Mouse (Mus musculus): ENCODE data around the gene Tnrc18. TPM values are rescaled to one million over a fixed set of nuclear protein-coding genes. Genes with fewer than 3 reads are reported as not detected.

The Tnrc18 gene
- 19.7 and 23.8 TPM in 2 replicates for polyA plus RNA-seq (2015; fragmentation: Nextera tagmentation; extraction: Ambion mirVana)

DNA sequence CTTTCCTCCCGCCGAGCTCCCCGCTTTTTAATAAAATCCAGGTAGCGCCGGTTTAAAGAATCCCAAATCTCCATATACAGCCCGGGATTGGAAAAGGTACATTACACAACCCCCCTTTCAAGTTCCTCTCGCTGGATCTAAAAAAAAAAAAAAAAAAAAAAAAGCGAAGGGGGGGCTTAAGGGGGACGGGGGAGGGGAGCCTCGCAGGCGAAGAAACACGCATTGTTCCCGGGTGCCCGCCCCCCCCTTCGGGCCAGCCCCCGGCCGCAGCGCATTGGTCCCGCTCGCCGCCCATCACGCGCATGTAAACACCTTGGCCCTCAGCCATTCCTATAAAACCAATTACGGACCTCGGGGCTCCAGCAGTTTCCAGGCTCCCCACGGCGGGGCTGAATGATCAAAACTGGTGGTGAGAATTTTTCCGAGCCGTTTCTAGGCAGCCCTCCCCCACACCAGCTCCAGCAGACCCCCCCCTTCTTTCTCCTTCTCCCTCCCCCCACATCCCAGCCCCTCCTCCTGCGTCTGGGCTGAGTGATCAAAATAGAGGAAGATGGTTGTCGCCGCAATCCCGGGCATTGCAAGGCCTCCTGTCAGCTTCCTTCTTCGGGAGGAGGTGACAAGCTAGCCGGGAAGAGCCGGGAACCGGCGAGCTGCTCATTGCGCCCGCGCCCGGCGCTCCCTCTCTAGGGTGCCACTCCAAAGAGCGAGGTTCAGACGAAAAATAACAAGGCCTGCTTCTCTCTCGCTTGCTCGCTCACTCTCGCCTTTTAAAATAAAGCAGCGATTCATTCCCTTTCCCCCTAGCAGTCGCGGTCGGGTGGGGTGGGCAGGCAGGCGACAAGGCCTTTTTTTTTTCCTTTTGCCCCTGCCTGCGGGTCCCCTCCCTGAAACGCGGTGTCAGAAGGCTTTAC lies at the start of gene Tnrc18:
Gene Tnrc18 (minus strand): TSS at position 139 of the 911 bp plus-strand sequence.
- peak within 1 kb of the TSS; percentile 100 for H3K27ac ChIP-seq (ENCODE audit: low read depth, low read length)
- no peaks in the 10 kb centered on the region for H3K27me3 ChIP-seq (replicated peaks; ENCODE audit: control insufficient read depth, insufficient read depth, low read length)
- H3K4me3 ChIP-seq (ENCODE audit: low read length): peak within 1 kb of the TSS; percentile 92
- WGBS: under 1% methylated on average over 54 of the region's 56 CpGs
- no peaks in the 10 kb centered on the region for H3K9me3 ChIP-seq (ENCODE audit: control insufficient read depth, low read length)
- ATAC-seq: peak; percentile 74
- peaks cover 6% of the 10 kb centered on the region; the same call in 1 of the 2 replicates for H3K4me1 ChIP-seq (ENCODE audit: control insufficient read depth, insufficient read depth, low read depth, low read length)
- peak within 1 kb of the TSS; percentile 100 for H3K9ac ChIP-seq (ENCODE audit: low read depth, low read length)
- no peaks in the 10 kb centered on the region for H3K36me3 ChIP-seq (ENCODE audit: control insufficient read depth, insufficient read depth, low read length)
- H3K4me2 ChIP-seq (ENCODE audit: low read length): peak within 1 kb of the TSS; percentile 95

GRCm38 (mm10) chr5:142857763-142858229 lies 40.3 kb upstream of the Tnrc18 start:
- H3K4me1 ChIP-seq (ENCODE audit: control insufficient read depth, insufficient read depth, low read depth, low read length): no peaks in the 10 kb centered on the region; the same call in 1 of the 2 replicates
- peak overlapping the region; percentile 9; the same call in 1 of the 2 replicates for H3K4me2 ChIP-seq (ENCODE audit: low read length)
- no peaks in the 10 kb centered on the region for H3K27me3 ChIP-seq (replicated peaks; ENCODE audit: control insufficient read depth, insufficient read depth, low read length)
- no peak overlapping the region for H3K4me3 ChIP-seq (ENCODE audit: low read length)
- H3K27ac ChIP-seq (ENCODE audit: low read depth, low read length): peak overlapping the region; percentile 77
- peak; percentile 72 for ATAC-seq
- H3K9me3 ChIP-seq (ENCODE audit: control insufficient read depth, low read length): 0 out of 2 replicates have a peak, but pooled peaks cover 4% of the 10 kb centered on the region
- no peak overlapping the region for H3K9ac ChIP-seq (ENCODE audit: low read depth, low read length)
- H3K36me3 ChIP-seq (ENCODE audit: control insufficient read depth, insufficient read depth, low read length): no peaks in the 10 kb centered on the region
- WGBS: 27% methylated on average over 16 of the region's 16 CpGs

DNA sequence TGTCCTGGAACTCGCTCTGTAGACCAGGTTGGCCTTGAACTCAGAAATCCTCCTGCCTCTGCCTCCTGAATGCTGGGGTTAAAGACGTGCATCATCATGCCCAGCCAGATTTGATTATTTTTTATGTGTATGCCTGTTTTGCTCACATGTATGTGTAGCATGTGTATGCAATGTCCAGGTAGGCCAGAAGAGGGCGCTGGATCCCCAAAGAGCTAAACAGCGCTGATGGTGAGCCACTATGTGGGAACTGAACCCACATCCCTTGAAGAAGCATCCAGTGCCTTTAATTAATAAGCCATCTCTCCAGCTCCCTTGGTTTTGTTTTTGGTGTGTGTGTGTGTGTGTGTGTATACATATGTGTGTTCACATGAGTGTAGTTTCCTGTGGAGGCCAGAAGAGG lies 38.9 kb upstream of the Tnrc18 start:
- Histone ChIP-seq H3K4me3 (ENCODE audit: low read length) (no peak overlapping the region), H3K27ac (ENCODE audit: low read depth, low read length) (no peak overlapping the region), H3K4me2 (ENCODE audit: low read length) (no peak overlapping the region), H3K4me1 (ENCODE audit: control insufficient read depth, insufficient read depth, low read depth, low read length) (no peaks in the 10 kb centered on the region; the same call in 1 of the 2 replicates), H3K27me3 (replicated peaks; ENCODE audit: control insufficient read depth, insufficient read depth, low read length) (no peaks in the 10 kb centered on the region), H3K9me3 (ENCODE audit: control insufficient read depth, low read length) (0 out of 2 replicates have a peak, but pooled peaks cover 4% of the 10 kb centered on the region), H3K9ac (ENCODE audit: low read depth, low read length) (no peak overlapping the region), H3K36me3 (ENCODE audit: control insufficient read depth, insufficient read depth, low read length) (no peaks in the 10 kb centered on the region)
- WGBS: 73% methylated on average over 4 of the region's 4 CpGs
- no peak for ATAC-seq

DNA sequence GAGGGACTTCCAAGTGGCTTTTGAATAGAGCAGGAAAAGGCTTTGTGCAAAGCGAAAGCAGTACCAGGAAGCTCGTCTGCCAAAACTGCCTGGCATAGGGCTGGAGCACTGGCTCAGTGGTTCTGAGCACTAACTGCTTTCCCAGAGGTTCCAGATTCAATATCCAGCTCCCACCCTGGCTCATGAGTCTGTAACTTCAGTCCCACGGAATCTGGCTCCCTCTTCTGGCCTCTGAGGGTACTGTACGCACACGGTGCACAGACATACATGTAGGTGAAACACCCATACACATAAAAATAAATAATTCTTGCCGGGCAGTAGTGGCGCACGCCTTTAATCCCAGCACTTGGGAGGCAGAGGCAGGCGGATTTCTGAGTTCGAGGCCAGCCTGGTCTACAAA lies 37.4 kb upstream of the Tnrc18 start:
- H3K9me3 ChIP-seq (ENCODE audit: control insufficient read depth, low read length): 0 out of 2 replicates have a peak, but pooled peaks cover 4% of the 10 kb centered on the region

GRCm38 (mm10) chr5:142853585-142853984 lies 36.1 kb upstream of the Tnrc18 start:
- Histone ChIP-seq H3K27ac (ENCODE audit: low read depth, low read length) (no peak overlapping the region), H3K27me3 (replicated peaks; ENCODE audit: control insufficient read depth, insufficient read depth, low read length) (no peaks in the 10 kb centered on the region), H3K4me3 (ENCODE audit: low read length) (no peak overlapping the region), H3K4me1 (ENCODE audit: control insufficient read depth, insufficient read depth, low read depth, low read length) (no peaks in the 10 kb centered on the region; the same call in 1 of the 2 replicates), H3K36me3 (ENCODE audit: control insufficient read depth, insufficient read depth, low read length) (no peaks in the 10 kb centered on the region), H3K9ac (ENCODE audit: low read depth, low read length) (no peak overlapping the region), H3K9me3 (ENCODE audit: control insufficient read depth, low read length) (0 out of 2 replicates have a peak, but pooled peaks cover 4% of the 10 kb centered on the region), H3K4me2 (ENCODE audit: low read length) (no peak overlapping the region)
- ATAC-seq: no peak
- 79% methylated on average over 6 of the region's 6 CpGs for WGBS

More for the DNA sequence above, 37.4 kb upstream of the Tnrc18 start:
- Histone ChIP-seq H3K4me3 (ENCODE audit: low read length) (no peak overlapping the region), H3K4me2 (ENCODE audit: low read length) (no peak overlapping the region), H3K4me1 (ENCODE audit: control insufficient read depth, insufficient read depth, low read depth, low read length) (no peaks in the 10 kb centered on the region; the same call in 1 of the 2 replicates), H3K36me3 (ENCODE audit: control insufficient read depth, insufficient read depth, low read length) (no peaks in the 10 kb centered on the region), H3K9ac (ENCODE audit: low read depth, low read length) (no peak overlapping the region), H3K27me3 (replicated peaks; ENCODE audit: control insufficient read depth, insufficient read depth, low read length) (no peaks in the 10 kb centered on the region), H3K27ac (ENCODE audit: low read depth, low read length) (no peak overlapping the region)
- 80% methylated on average over 10 of the region's 10 CpGs for WGBS
- ATAC-seq: peak; percentile 50; the same call in 1 of the 2 replicates

- Histone ChIP-seq H3K36me3 (ENCODE audit: control insufficient read depth, insufficient read depth, low read length) (no peaks in the 10 kb centered on the region), H3K9me3 (ENCODE audit: control insufficient read depth, low read length) (0 out of 2 replicates have a peak, but pooled peaks cover 3% of the 10 kb centered on the region), H3K27me3 (replicated peaks; ENCODE audit: control insufficient read depth, insufficient read depth, low read length) (no peaks in the 10 kb centered on the region), H3K4me1 (ENCODE audit: control insufficient read depth, insufficient read depth, low read depth, low read length) (no peaks in the 10 kb centered on the region), H3K27ac (ENCODE audit: low read depth, low read length) (no peak overlapping the region), H3K9ac (ENCODE audit: low read depth, low read length) (no peak overlapping the region), H3K4me2 (ENCODE audit: low read length) (no peak overlapping the region), H3K4me3 (ENCODE audit: low read length) (no peak overlapping the region)
- WGBS: 82% methylated on average over 5 of the region's 5 CpGs
- no peak for ATAC-seq
These were observed 34.2 kb upstream of the Tnrc18 start for GRCm38 (mm10) chr5:142851681-142852049.

DNA sequence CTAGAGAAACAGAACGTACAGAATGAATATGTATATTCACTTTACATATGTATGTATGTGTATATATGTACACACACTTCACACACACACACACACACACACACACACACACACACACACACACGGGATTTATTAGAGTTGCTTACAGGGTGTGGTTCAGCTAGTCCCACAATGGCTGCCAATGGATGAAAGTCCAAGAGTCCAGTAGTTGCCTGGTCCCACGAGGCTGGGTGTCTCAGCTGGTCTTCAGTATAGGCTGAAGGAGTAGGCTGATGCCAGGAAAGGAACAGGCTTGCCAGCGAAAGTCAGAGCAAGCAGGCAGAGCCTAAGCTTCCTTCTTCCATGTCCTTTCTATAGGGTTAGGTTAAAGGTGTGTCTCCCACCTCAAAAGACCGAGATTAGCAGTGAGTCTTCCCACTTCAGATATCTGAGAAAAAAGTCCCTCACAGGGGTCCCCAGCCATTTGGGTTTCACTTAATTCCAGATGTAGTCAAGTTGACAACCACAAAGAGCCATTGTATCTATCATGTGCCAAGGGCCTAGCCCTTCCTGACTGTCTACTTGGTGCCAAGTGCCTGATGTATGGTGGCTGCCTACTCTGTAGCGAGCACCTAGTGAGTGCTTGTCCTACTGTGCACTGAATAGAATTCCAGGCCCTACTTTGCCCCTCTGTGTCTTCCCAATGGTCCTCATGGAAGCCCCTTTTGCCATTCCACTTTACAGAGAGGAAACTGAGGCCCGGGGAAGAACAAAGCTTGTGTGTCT lies 33.6 kb upstream of the Tnrc18 start:
- Histone ChIP-seq H3K4me3 (ENCODE audit: low read length) (no peak overlapping the region), H3K9ac (ENCODE audit: low read depth, low read length) (no peak overlapping the region), H3K36me3 (ENCODE audit: control insufficient read depth, insufficient read depth, low read length) (no peaks in the 10 kb centered on the region), H3K4me1 (ENCODE audit: control insufficient read depth, insufficient read depth, low read depth, low read length) (no peaks in the 10 kb centered on the region), H3K27ac (ENCODE audit: low read depth, low read length) (no peak overlapping the region), H3K4me2 (ENCODE audit: low read length) (no peak overlapping the region), H3K9me3 (ENCODE audit: control insufficient read depth, low read length) (no peaks in the 10 kb centered on the region), H3K27me3 (replicated peaks; ENCODE audit: control insufficient read depth, insufficient read depth, low read length) (no peaks in the 10 kb centered on the region)
- ATAC-seq: no peak
- WGBS: 88% methylated on average over 7 of the region's 7 CpGs

- Histone ChIP-seq H3K9ac (ENCODE audit: low read depth, low read length) (no peak overlapping the region), H3K36me3 (ENCODE audit: control insufficient read depth, insufficient read depth, low read length) (no peaks in the 10 kb centered on the region), H3K4me3 (ENCODE audit: low read length) (no peak overlapping the region), H3K27ac (ENCODE audit: low read depth, low read length) (no peak overlapping the region), H3K27me3 (replicated peaks; ENCODE audit: control insufficient read depth, insufficient read depth, low read length) (no peaks in the 10 kb centered on the region), H3K4me2 (ENCODE audit: low read length) (no peak overlapping the region), H3K9me3 (ENCODE audit: control insufficient read depth, low read length) (no peaks in the 10 kb centered on the region), H3K4me1 (ENCODE audit: control insufficient read depth, insufficient read depth, low read depth, low read length) (no peaks in the 10 kb centered on the region)
- WGBS: 79% methylated on average over 9 of the region's 9 CpGs
- no peak for ATAC-seq
These were observed 33.0 kb upstream of the Tnrc18 start for GRCm38 (mm10) chr5:142850476-142850875.

Measured in hindbrain, embryonic 16.5 days (tissue).